Mouse (Mus musculus): ENCODE measurements around the gene Gm47959. TPM values are rescaled to one million over a fixed set of nuclear protein-coding genes. Genes with fewer than 3 reads are reported as not detected.

The Gm47959 gene
- polyA plus RNA-seq, 1 experiment from 2014 or later: not detected

GRCm38 (mm10) chr1:83039080-83039479 lies 38.7 kb downstream of the Gm47959 start:
- H3K36me3 ChIP-seq (ENCODE audit: control insufficient read depth, insufficient read depth, low read length): no peaks in the 10 kb centered on the region
- H3K27me3 ChIP-seq (ENCODE audit: control insufficient read depth, insufficient read depth, low read length): no peaks in the 10 kb centered on the region
- no peaks in the 10 kb centered on the region for H3K9me3 ChIP-seq (ENCODE audit: control insufficient read depth, low read length)
- H3K9ac ChIP-seq (ENCODE audit: low read length): no peak overlapping the region
- no peak overlapping the region for H3K27ac ChIP-seq (ENCODE audit: low read depth, low read length)
- 0 out of 2 replicates have a peak, but pooled peaks cover 2% of the 10 kb centered on the region for H3K4me1 ChIP-seq (ENCODE audit: control insufficient read depth, insufficient read depth, low read length)
- DNase-seq (ENCODE audit: low spot score): no peak
- no peak; the same call in 1 of the 2 replicates for ATAC-seq (ENCODE audit: insufficient read depth, low FRiP score, low TSS enrichment)
- H3K4me3 ChIP-seq (ENCODE audit: low read depth, low read length): no peak overlapping the region
- no peak overlapping the region for H3K4me2 ChIP-seq (ENCODE audit: low read depth)
- WGBS: 73% methylated on average over 4 of the region's 4 CpGs

- no peak for DNase-seq (ENCODE audit: low spot score)
- Histone ChIP-seq H3K4me3 (ENCODE audit: low read depth, low read length) (no peak within 1 kb of the TSS), H3K4me1 (ENCODE audit: control insufficient read depth, insufficient read depth, low read length) (0 out of 2 replicates have a peak, but pooled peaks cover 2% of the 10 kb centered on the region), H3K4me2 (ENCODE audit: low read depth) (no peak within 1 kb of the TSS), H3K9me3 (ENCODE audit: control insufficient read depth, low read length) (no peaks in the 10 kb centered on the region), H3K27ac (ENCODE audit: low read depth, low read length) (no peak within 1 kb of the TSS), H3K36me3 (ENCODE audit: control insufficient read depth, insufficient read depth, low read length) (no peaks in the 10 kb centered on the region), H3K9ac (ENCODE audit: low read length) (no peak within 1 kb of the TSS), H3K27me3 (ENCODE audit: control insufficient read depth, insufficient read depth, low read length) (no peaks in the 10 kb centered on the region)
- no peak for ATAC-seq (ENCODE audit: insufficient read depth, low FRiP score, low TSS enrichment)
- 92% methylated on average over 2 of the region's 2 CpGs for WGBS
These were observed 42.0 kb downstream of the Gm47959 start, which contains the start of gene Krtap28-10 for GRCm38 (mm10) chr1:83042380-83042779. Gene Krtap28-10 (minus strand): TSS chr1:83042480.

GRCm38 (mm10) chr1:83044882-83045427 lies 44.6 kb downstream of the Gm47959 start, which contains the start of gene Gm47969:
Gene Gm47969 (plus strand): TSS chr1:83044932.
- ATAC-seq (ENCODE audit: insufficient read depth, low FRiP score, low TSS enrichment): no peak
- Histone ChIP-seq H3K4me3 (ENCODE audit: low read depth, low read length) (no peak within 1 kb of the TSS), H3K9ac (ENCODE audit: low read length) (no peak within 1 kb of the TSS), H3K27ac (ENCODE audit: low read depth, low read length) (no peak within 1 kb of the TSS), H3K4me1 (ENCODE audit: control insufficient read depth, insufficient read depth, low read length) (no peaks in the 10 kb centered on the region), H3K27me3 (ENCODE audit: control insufficient read depth, insufficient read depth, low read length) (no peaks in the 10 kb centered on the region), H3K36me3 (ENCODE audit: control insufficient read depth, insufficient read depth, low read length) (no peaks in the 10 kb centered on the region), H3K9me3 (ENCODE audit: control insufficient read depth, low read length) (no peaks in the 10 kb centered on the region), H3K4me2 (ENCODE audit: low read depth) (no peak within 1 kb of the TSS)
- 82% methylated on average over 5 of the region's 5 CpGs for WGBS
- DNase-seq (ENCODE audit: low spot score): no peak

Other genes with a start within 250 kb of the Gm47959 start
- gene Tm4sf20, start 232.1 kb upstream of the Gm47959 start, polyA plus RNA-seq (2014; fragmentation: Nextera tagmentation; extraction: Ambion mirVana): 0.28 TPM in 1 of 2 replicates, not detected in the other
- not detected in 2 replicates for gene Gm47791, start 229.3 kb upstream of the Gm47959 start, polyA plus RNA-seq (2014; fragmentation: Nextera tagmentation; extraction: Ambion mirVana)
- 55.0 and 58.4 TPM in 2 replicates for gene Agfg1, start 161.1 kb upstream of the Gm47959 start, polyA plus RNA-seq (2014; fragmentation: Nextera tagmentation; extraction: Ambion mirVana)
- not detected in 2 replicates for gene A030005L19Rik, start 87.2 kb upstream of the Gm47959 start, polyA plus RNA-seq (2014; fragmentation: Nextera tagmentation; extraction: Ambion mirVana)
- not detected in 2 replicates for gene A030014E15Rik, start 75.6 kb upstream of the Gm47959 start, polyA plus RNA-seq (2014; fragmentation: Nextera tagmentation; extraction: Ambion mirVana)
- gene Gm6217, start 69.1 kb upstream of the Gm47959 start, polyA plus RNA-seq (2014; fragmentation: Nextera tagmentation; extraction: Ambion mirVana): not detected in 2 replicates
- gene A030003K21Rik, start 57.2 kb upstream of the Gm47959 start, polyA plus RNA-seq (2014; fragmentation: Nextera tagmentation; extraction: Ambion mirVana): not detected in 2 replicates
- not detected in 2 replicates for gene Gm7544, start 44.5 kb upstream of the Gm47959 start, polyA plus RNA-seq (2014; fragmentation: Nextera tagmentation; extraction: Ambion mirVana)
- gene Gm47955, start 40.3 kb upstream of the Gm47959 start, polyA plus RNA-seq (2014; fragmentation: Nextera tagmentation; extraction: Ambion mirVana): not detected in 2 replicates
- gene Slc19a3, start 37.9 kb downstream of the Gm47959 start, polyA plus RNA-seq (2014; fragmentation: Nextera tagmentation; extraction: Ambion mirVana): 0.41 and 0.72 TPM in 2 replicates
- gene Krtap28-10, start 41.9 kb downstream of the Gm47959 start, polyA plus RNA-seq (2014; fragmentation: Nextera tagmentation; extraction: Ambion mirVana): not detected in 2 replicates
- gene Gm47969, start 44.4 kb downstream of the Gm47959 start, polyA plus RNA-seq (2014; fragmentation: Nextera tagmentation; extraction: Ambion mirVana): not detected in 2 replicates
- gene A030005K14Rik, start 58.8 kb downstream of the Gm47959 start, polyA plus RNA-seq (2014; fragmentation: Nextera tagmentation; extraction: Ambion mirVana): not detected in 2 replicates
- not detected in 2 replicates for gene Krtap28-13, start 60.4 kb downstream of the Gm47959 start, polyA plus RNA-seq (2014; fragmentation: Nextera tagmentation; extraction: Ambion mirVana)
- not detected in 2 replicates for gene Ccl20, start 116.2 kb downstream of the Gm47959 start, polyA plus RNA-seq (2014; fragmentation: Nextera tagmentation; extraction: Ambion mirVana)
- gene Daw1, start 159.2 kb downstream of the Gm47959 start, polyA plus RNA-seq (2014; fragmentation: Nextera tagmentation; extraction: Ambion mirVana): not detected in 2 replicates

Measured in neural tube, embryonic 11.5 days (tissue).